Mouse (Mus musculus) stomach, embryonic 14.5 days (tissue): ENCODE results near the gene Rps6ka5. TPM values are rescaled to one million over a fixed set of nuclear protein-coding genes. Genes with fewer than 3 reads are reported as not detected.
A peak's percentile ranks its signal among the peaks of the same experiment; 100 is the strongest.

Experiments used
- ATAC-seq: fragments of 200-750 bp; cut with Nextera tagmentation; 2 replicates; pipeline ENCODE4 v1.8.0; 2017; ENCODE audit warnings: low read depth, moderate TSS enrichment; ENCODE audit not compliant: insufficient number of reproducible peaks, insufficient read depth, low FRiP score
- H3K27ac ChIP-seq: fragments of 300-500 bp; sonication (generic); 2 replicates; pipeline ENCODE4 v1.5.1; 2014; ENCODE audit warnings: mild to moderate bottlenecking, low read length, moderate library complexity, mixed read lengths
- H3K27me3 ChIP-seq: fragments of 300-500 bp; sonication (generic); 2 replicates; pipeline ENCODE4 v1.6.1; 2014; ENCODE audit warnings: low read length, control low read depth, mixed read lengths; ENCODE audit not compliant: control insufficient read depth, insufficient read depth
- H3K36me3 ChIP-seq: fragments of 300-500 bp; sonication (generic); 2 replicates; pipeline ENCODE4 v1.6.1; 2014; ENCODE audit warnings: mild to moderate bottlenecking, control low read depth, low read length, moderate library complexity, mixed read lengths; ENCODE audit not compliant: control insufficient read depth, insufficient read depth
- H3K4me1 ChIP-seq: fragments of 300-500 bp; sonication (generic); 2 replicates; pipeline ENCODE4 v1.6.1; 2014; ENCODE audit warnings: low read length, control low read depth, mixed read lengths; ENCODE audit not compliant: control insufficient read depth, insufficient read depth
- H3K4me2 ChIP-seq: fragments of 300-500 bp; sonication (generic); replicated peaks from 2 replicates; pipeline ENCODE4 v1.6.1; 2014; ENCODE audit warnings: low read depth, low read length, control low read depth
- H3K4me3 ChIP-seq: fragments of 300-500 bp; sonication (generic); 2 replicates; pipeline ENCODE4 v1.5.1; 2014; ENCODE audit warnings: low read depth, low read length, control low read depth
- H3K9ac ChIP-seq: fragments of 300-500 bp; sonication (generic); replicated peaks from 2 replicates; pipeline ENCODE4 v1.6.1; 2014; ENCODE audit warnings: low read depth, mild to moderate bottlenecking, control low read depth, low read length, moderate library complexity, mixed read lengths
- H3K9me3 ChIP-seq: fragments of 300-500 bp; sonication (generic); 2 replicates; pipeline ENCODE4 v1.6.1; 2016; ENCODE audit warnings: low read depth, low read length, control low read depth; ENCODE audit not compliant: control insufficient read depth
- WGBS: fragments of 180-500 bp; shearing (Covaris S2); extraction: QIAGEN DNeasy Blood & Tissue Kit; methylation state at CpG from one replicate; pipeline ENCODE4 v1.1.7; 2014; 5-methylcytosine and 5-hydroxymethylcytosine counted together
- polyA plus RNA-seq: library from polyadenylated mRNA; unstranded; fragments of >200 nt; fragmentation: Nextera tagmentation; extraction: Ambion mirVana; gene quantifications from 2 replicates; pipeline ENCODE4 v1.2.1, GENCODE M21; 2014

Gene Rps6ka5
- 4.7 and 5.4 TPM in 2 replicates for polyA plus RNA-seq

DNA sequence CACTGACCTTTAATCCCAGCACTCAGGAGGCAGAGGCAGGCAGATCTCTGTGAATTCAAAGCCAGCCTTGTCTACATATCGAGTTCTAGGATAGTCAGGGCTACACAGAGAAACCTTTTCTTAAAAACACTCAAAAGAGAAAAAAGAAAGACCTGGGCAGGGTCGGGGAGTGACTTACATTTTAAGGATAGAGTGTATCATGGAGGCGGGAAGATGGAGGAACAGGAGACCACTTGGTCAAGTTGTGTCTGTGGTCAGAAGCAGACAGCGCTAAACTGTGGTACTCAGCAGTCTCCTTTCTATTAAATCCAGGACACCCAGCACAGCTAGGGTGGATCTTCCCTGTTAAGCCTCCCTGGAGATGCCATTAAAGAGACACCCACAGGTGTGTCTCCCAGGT, at the start of gene Rps6ka5:
Gene Rps6ka5 (minus strand): TSS at position 333 of the 400 bp plus-strand sequence.
- Histone ChIP-seq H3K4me1 (no peaks in the 10 kb centered on the region), H3K4me3 (0 out of 2 replicates have a peak within 1 kb of the TSS, but pooled peaks have one; percentile 79), H3K9me3 (no peaks in the 10 kb centered on the region), H3K27me3 (no peaks in the 10 kb centered on the region), H3K36me3 (no peaks in the 10 kb centered on the region), H3K27ac (no peak within 1 kb of the TSS), H3K4me2 (peak within 1 kb of the TSS; percentile 56), H3K9ac (no peak within 1 kb of the TSS)
- no peak for ATAC-seq
- WGBS = 93% methylated on average over 4 of the region's 4 CpGs

DNA sequence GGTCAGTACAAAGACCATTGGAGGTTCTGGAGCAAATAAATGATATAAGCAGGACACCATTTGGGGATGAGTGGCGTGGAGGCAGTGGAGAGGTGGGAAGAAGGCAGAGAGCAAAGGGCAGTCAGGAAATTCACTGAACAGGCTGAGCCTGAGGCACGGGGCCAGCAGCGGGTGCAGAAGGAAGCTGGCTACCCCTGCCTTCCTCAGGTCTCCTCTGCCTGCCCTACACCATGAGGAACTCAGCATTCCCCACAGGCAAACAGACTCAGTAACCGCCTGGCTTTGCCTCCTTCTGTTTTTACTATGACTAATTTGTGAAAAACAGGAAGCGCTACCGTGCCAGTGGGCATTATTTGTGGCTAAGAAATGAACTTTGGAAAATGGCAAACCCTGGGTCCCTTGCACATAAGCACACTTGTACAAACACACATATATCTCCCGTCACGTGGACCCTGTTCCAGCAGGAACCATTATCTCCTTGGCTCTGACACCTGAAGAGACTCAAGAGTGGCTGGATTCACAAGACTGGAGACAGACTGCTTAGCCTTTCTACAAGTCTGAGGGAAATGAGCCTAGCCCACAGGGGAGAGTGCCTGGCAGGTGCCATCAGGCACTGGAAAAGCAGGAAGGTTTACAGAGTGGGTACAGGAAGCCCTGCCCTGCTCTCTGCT, 49.3 kb upstream of the Rps6ka5 start:
- Histone ChIP-seq H3K9ac (no peak overlapping the region), H3K27me3 (no peaks in the 10 kb centered on the region), H3K4me1 (peaks cover 7% of the 10 kb centered on the region; the same call in 1 of the 2 replicates), H3K9me3 (no peaks in the 10 kb centered on the region), H3K27ac (no peak overlapping the region), H3K36me3 (no peaks in the 10 kb centered on the region), H3K4me2 (no peak overlapping the region), H3K4me3 (no peak overlapping the region)
- ATAC-seq = no peak
- WGBS = 75% methylated on average over 8 of the region's 8 CpGs

GRCm38 (mm10) chr12:100775291-100775690, 48.5 kb upstream of the Rps6ka5 start:
- Histone ChIP-seq H3K9me3 (no peaks in the 10 kb centered on the region), H3K4me3 (no peak overlapping the region), H3K27me3 (no peaks in the 10 kb centered on the region), H3K36me3 (no peaks in the 10 kb centered on the region), H3K9ac (no peak overlapping the region), H3K4me1 (peaks cover 7% of the 10 kb centered on the region; the same call in 1 of the 2 replicates), H3K27ac (no peak overlapping the region), H3K4me2 (no peak overlapping the region)
- no peak for ATAC-seq

DNA sequence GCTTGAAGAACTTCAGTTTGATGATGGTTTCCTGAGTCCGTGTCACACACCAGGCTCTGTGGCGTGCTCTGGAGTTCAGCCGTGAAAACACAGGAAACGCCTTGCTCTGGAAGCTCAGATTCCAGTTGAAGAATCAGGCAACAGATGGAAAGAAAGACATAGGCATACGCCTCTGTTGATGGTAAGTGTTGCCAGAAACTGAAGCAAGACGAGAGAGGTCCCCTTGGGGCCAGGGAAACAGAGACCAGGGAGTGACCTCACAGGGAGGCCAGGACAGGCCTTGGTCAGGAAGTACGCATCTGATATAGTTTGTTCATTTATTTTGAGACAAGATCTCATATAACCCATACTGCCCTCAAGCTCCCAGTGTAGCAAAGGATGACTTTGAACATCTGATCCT, 48.0 kb upstream of the Rps6ka5 start:
- Histone ChIP-seq H3K27me3 (no peaks in the 10 kb centered on the region), H3K36me3 (no peaks in the 10 kb centered on the region), H3K9me3 (no peaks in the 10 kb centered on the region), H3K4me2 (no peak overlapping the region), H3K9ac (no peak overlapping the region), H3K4me1 (peaks cover 7% of the 10 kb centered on the region; the same call in 1 of the 2 replicates), H3K4me3 (no peak overlapping the region), H3K27ac (no peak overlapping the region)
- 79% methylated on average over 7 of the region's 7 CpGs for WGBS
- no peak for ATAC-seq

DNA sequence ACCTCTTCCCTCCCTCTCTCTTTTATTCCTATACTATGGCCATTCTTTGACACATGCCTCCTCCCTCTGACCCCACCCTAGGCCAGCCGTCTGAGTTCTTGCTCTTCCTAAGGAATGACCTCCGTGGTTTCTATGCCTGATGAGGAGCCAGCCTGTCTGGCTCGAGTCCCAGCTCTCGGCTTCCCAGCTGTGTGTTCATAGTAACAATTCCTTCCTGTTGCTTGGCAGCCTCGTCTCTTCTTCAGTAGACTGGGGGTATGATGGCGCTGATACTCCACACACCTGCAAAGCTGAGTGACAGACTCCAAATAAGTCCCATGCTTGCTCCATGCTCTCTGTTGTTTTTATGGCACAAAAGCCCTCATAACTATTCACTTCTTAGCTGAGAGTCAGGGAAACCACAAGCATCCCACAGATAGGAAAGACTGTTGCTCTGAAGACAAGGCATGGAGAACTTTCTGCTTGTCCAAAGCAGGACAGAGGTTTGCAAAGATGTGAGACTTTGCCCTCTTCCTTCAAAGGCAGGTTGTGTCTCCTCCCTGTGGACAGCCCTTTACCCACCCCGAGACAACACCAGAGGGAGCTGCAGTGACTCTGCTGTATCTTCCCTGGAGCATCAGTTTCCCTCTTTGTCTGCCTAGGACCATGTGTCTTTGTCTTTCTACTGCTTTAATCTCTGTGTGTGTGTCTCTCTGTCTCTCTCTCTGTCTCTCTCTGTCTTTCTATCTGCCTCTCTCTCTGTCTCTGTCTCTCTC, 45.6 kb upstream of the Rps6ka5 start:
- Histone ChIP-seq H3K4me3 (no peak overlapping the region), H3K9me3 (no peaks in the 10 kb centered on the region), H3K27me3 (no peaks in the 10 kb centered on the region), H3K4me2 (no peak overlapping the region), H3K27ac (no peak overlapping the region), H3K9ac (no peak overlapping the region), H3K36me3 (no peaks in the 10 kb centered on the region), H3K4me1 (0 out of 2 replicates have a peak, but pooled peaks cover 3% of the 10 kb centered on the region)
- ATAC-seq = no peak
- WGBS = 35% methylated on average over 7 of the region's 7 CpGs

- H3K9ac ChIP-seq = no peak overlapping the region
- WGBS = 67% methylated on average over 3 of the region's 3 CpGs
- H3K9me3 ChIP-seq = no peaks in the 10 kb centered on the region
- H3K4me3 ChIP-seq = no peak overlapping the region
- no peak overlapping the region for H3K4me2 ChIP-seq
- H3K27ac ChIP-seq = no peak overlapping the region
- no peaks in the 10 kb centered on the region for H3K27me3 ChIP-seq
- H3K4me1 ChIP-seq = no peaks in the 10 kb centered on the region
- ATAC-seq = no peak
- no peaks in the 10 kb centered on the region for H3K36me3 ChIP-seq
These were observed 44.0 kb upstream of the Rps6ka5 start for GRCm38 (mm10) chr12:100770765-100771164.

- H3K27me3 ChIP-seq = no peaks in the 10 kb centered on the region
- H3K4me3 ChIP-seq = no peak overlapping the region
- H3K36me3 ChIP-seq = no peaks in the 10 kb centered on the region
- 88% methylated on average over 6 of the region's 6 CpGs for WGBS
- H3K9me3 ChIP-seq = no peaks in the 10 kb centered on the region
- H3K27ac ChIP-seq = no peak overlapping the region
- ATAC-seq = no peak
- no peak overlapping the region for H3K9ac ChIP-seq
- H3K4me1 ChIP-seq = no peaks in the 10 kb centered on the region
- H3K4me2 ChIP-seq = no peak overlapping the region
These were observed 43.1 kb upstream of the Rps6ka5 start for GRCm38 (mm10) chr12:100769871-100770270.

GRCm38 (mm10) chr12:100764329-100765018, 37.7 kb upstream of the Rps6ka5 start:
- H3K27me3 ChIP-seq = no peaks in the 10 kb centered on the region
- no peak overlapping the region for H3K4me3 ChIP-seq
- no peak overlapping the region for H3K27ac ChIP-seq
- H3K4me1 ChIP-seq = no peaks in the 10 kb centered on the region
- ATAC-seq = no peak
- no peak overlapping the region for H3K4me2 ChIP-seq
- no peaks in the 10 kb centered on the region for H3K36me3 ChIP-seq
- H3K9me3 ChIP-seq = no peaks in the 10 kb centered on the region
- no peak overlapping the region for H3K9ac ChIP-seq
- WGBS = 44% methylated on average over 13 of the region's 13 CpGs
